Mouse (Mus musculus) heart, embryonic 13.5 days (tissue): ENCODE results near the gene Gtf3c2. TPM values are rescaled to one million over a fixed set of nuclear protein-coding genes. Genes with fewer than 3 reads are reported as not detected.

Experiments
- ATAC-seq: fragments of 200-750 bp; cut with Nextera tagmentation; 2 replicates; pipeline ENCODE4 v1.8.0; 2017; ENCODE audit warnings: moderate TSS enrichment; ENCODE audit not compliant: insufficient number of reproducible peaks, low FRiP score, low TSS enrichment; ENCODE audit errors: extremely low read depth
- H3K27ac ChIP-seq: fragments of 300-500 bp; sonication (generic); replicated peaks from 2 replicates; pipeline ENCODE4 v1.5.1; 2015; ENCODE audit warnings: moderate library complexity, mild to moderate bottlenecking, inconsistent platforms
- H3K27me3 ChIP-seq: fragments of 300-500 bp; sonication (generic); replicated peaks from 2 replicates; pipeline ENCODE4 v1.6.1; 2015; ENCODE audit warnings: mild to moderate bottlenecking, inconsistent platforms
- H3K36me3 ChIP-seq: fragments of 300-500 bp; sonication (generic); 2 replicates; pipeline ENCODE4 v1.6.1; 2015; ENCODE audit warnings: mild to moderate bottlenecking, inconsistent platforms
- H3K4me1 ChIP-seq: fragments of 300-500 bp; sonication (generic); 2 replicates; pipeline ENCODE4 v1.6.1; 2015; ENCODE audit warnings: inconsistent platforms
- H3K4me2 ChIP-seq: fragments of 300-500 bp; sonication (generic); 2 replicates; pipeline ENCODE4 v1.6.1; 2015; ENCODE audit warnings: inconsistent platforms, mild to moderate bottlenecking, moderate library complexity
- H3K4me3 ChIP-seq: fragments of 300-500 bp; sonication (generic); 2 replicates; pipeline ENCODE4 v1.5.1; 2015; ENCODE audit warnings: moderate library complexity, mild to moderate bottlenecking, inconsistent platforms
- H3K9ac ChIP-seq: fragments of 300-500 bp; sonication (generic); 2 replicates; pipeline ENCODE4 v1.6.1; 2015; ENCODE audit warnings: inconsistent platforms, mild to moderate bottlenecking, moderate library complexity
- H3K9me3 ChIP-seq: fragments of 300-500 bp; sonication (generic); 2 replicates; pipeline ENCODE4 v1.6.1; 2016; ENCODE audit warnings: inconsistent platforms
- WGBS: fragments of 180-500 bp; shearing (Covaris S2); methylation state at CpG from one replicate; pipeline ENCODE4 v1.1.7; 2015; ENCODE audit warnings: mixed read lengths; 5-methylcytosine and 5-hydroxymethylcytosine counted together
- polyA plus RNA-seq: library from polyadenylated mRNA; unstranded; fragments of >200 nt; fragmentation: Nextera tagmentation; extraction: Ambion mirVana; gene quantifications from 2 replicates; pipeline ENCODE4 v1.2.1, GENCODE M21; 2015

Gene Gtf3c2
- polyA plus RNA-seq, 1 experiment from 2014 or later = 45.3 TPM

GRCm38 (mm10) chr5:31196207-31196606 is 16.3 kb upstream of the Gtf3c2 start:
- peaks cover 68% of the 10 kb centered on the region for H3K36me3 ChIP-seq

GRCm38 (mm10) chr5:31195671-31196070 is 15.7 kb upstream of the Gtf3c2 start:
- 92% methylated on average over 4 of the region's 4 CpGs for WGBS
- Histone ChIP-seq H3K4me3 (no peak overlapping the region), H3K4me1 (peaks cover 31% of the 10 kb centered on the region), H3K27me3 (no peaks in the 10 kb centered on the region), H3K4me2 (no peak overlapping the region), H3K9ac (no peak overlapping the region), H3K36me3 (peaks cover 74% of the 10 kb centered on the region), H3K9me3 (peaks cover 4% of the 10 kb centered on the region), H3K27ac (no peak overlapping the region)
- ATAC-seq = no peak

More at GRCm38 (mm10) chr5:31196207-31196606, 16.3 kb upstream of the Gtf3c2 start:
- H3K9me3 ChIP-seq = peaks cover 4% of the 10 kb centered on the region
- no peak for ATAC-seq
- H3K4me2 ChIP-seq = no peak overlapping the region
- 89% methylated on average over 10 of the region's 10 CpGs for WGBS
- H3K9ac ChIP-seq = no peak overlapping the region
- peaks cover 35% of the 10 kb centered on the region for H3K4me1 ChIP-seq
- no peak overlapping the region for H3K27ac ChIP-seq
- no peaks in the 10 kb centered on the region for H3K27me3 ChIP-seq
- H3K4me3 ChIP-seq = no peak overlapping the region

DNA sequence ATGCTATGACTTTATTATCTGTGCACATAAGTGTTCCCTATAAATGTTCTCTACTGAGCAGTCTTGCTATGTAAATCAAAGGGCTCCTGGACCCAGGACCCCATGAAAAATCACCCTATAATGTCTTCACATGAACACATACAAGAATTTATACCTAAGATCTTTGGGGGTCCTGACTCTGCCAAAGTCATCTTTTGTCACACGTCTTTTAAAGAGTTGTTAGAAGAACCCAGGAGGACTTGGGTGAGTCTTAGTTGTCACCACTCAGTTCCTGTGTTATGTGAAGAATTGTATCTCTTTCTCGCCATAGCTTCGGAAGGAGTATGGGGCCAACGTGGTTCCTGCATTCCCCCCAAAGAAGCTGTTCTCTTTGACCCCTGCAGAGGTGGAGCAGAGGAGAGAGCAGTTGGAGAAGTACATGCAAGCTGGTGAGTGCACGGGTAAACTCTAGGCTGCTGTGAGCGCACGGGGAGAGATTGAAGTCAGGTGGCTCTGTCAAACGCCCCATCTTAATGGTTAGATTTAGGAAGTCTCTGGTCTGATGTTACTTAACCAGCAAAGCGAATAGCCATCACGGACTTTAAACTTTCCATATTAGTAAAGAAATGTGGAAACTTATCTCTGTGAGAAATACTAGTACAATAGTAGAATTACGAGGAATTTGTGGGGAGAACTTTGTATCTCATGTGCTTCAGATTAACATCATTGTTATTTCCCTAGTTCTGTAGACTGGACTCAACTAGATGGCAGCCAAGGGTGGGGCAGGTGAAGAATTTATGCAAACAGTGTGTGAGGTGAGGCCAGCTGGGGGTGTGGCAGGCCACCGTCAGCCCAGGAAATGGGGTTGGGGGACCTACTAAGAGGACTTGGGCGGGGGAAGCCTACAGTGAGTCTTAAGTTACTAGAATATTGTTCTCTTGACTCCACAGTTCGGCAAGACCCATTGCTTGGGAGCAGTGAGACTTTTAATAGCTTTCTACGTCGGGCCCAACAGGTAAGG is 14.8 kb upstream of the Gtf3c2 start:
- 88% methylated on average over 16 of the region's 16 CpGs for whole genome bisulfite sequencing
- H3K36me3 ChIP-seq = peaks cover 74% of the 10 kb centered on the region
- H3K27ac ChIP-seq = no peak overlapping the region
- no peaks in the 10 kb centered on the region for H3K27me3 ChIP-seq
- peaks cover 23% of the 10 kb centered on the region for H3K4me1 ChIP-seq
- ATAC-seq = no peak
- peak overlapping the region; percentile 94 for H3K9ac ChIP-seq
- H3K4me2 ChIP-seq = peak overlapping the region; percentile 80
- peak overlapping the region; percentile 75 for H3K4me3 ChIP-seq
- no peaks in the 10 kb centered on the region for H3K9me3 ChIP-seq

- Histone ChIP-seq H3K4me1 (peaks cover 23% of the 10 kb centered on the region), H3K36me3 (peaks cover 74% of the 10 kb centered on the region), H3K27me3 (no peaks in the 10 kb centered on the region), H3K9me3 (no peaks in the 10 kb centered on the region), H3K27ac (peak overlapping the region; percentile 83), H3K4me3 (peak overlapping the region; percentile 75), H3K9ac (peak overlapping the region; percentile 94), H3K4me2 (peak overlapping the region; percentile 80)
- 8% methylated on average over 25 of the region's 25 CpGs for WGBS
- ATAC-seq = no peak
Observed at GRCm38 (mm10) chr5:31193631-31194281, 13.8 kb upstream of the Gtf3c2 start.

GRCm38 (mm10) chr5:31192939-31193630 is 13.1 kb upstream of the Gtf3c2 start, which contains the start of the genes Snx17 and Eif2b4:
Snx17 (plus strand) TSS chr5:31193227.
Eif2b4 (minus strand) TSS chr5:31193430.
- no peaks in the 10 kb centered on the region for H3K27me3 ChIP-seq
- H3K27ac ChIP-seq = peak within 1 kb of the TSS; percentile 83
- WGBS = under 1% methylated on average over 48 of the region's 48 CpGs
- H3K9me3 ChIP-seq = no peaks in the 10 kb centered on the region
- peak; percentile 94 for ATAC-seq
- peaks cover 23% of the 10 kb centered on the region for H3K4me1 ChIP-seq
- H3K4me3 ChIP-seq = peak within 1 kb of the TSS; percentile 75
- peak within 1 kb of the TSS; percentile 80 for H3K4me2 ChIP-seq
- H3K36me3 ChIP-seq = peaks cover 74% of the 10 kb centered on the region
- peak within 1 kb of the TSS; percentile 94 for H3K9ac ChIP-seq

- Histone ChIP-seq H3K9me3 (no peaks in the 10 kb centered on the region), H3K4me3 (peak overlapping the region; percentile 75), H3K4me1 (peaks cover 23% of the 10 kb centered on the region), H3K9ac (peak overlapping the region; percentile 94), H3K36me3 (peaks cover 74% of the 10 kb centered on the region), H3K4me2 (peak overlapping the region; percentile 80), H3K27ac (peak overlapping the region; percentile 83), H3K27me3 (no peaks in the 10 kb centered on the region)
- 12% methylated on average over 42 of the region's 42 CpGs for WGBS
- ATAC-seq = peak; percentile 53
Observed at GRCm38 (mm10) chr5:31192045-31192938, 12.3 kb upstream of the Gtf3c2 start.

- ATAC-seq = no peak
- Histone ChIP-seq H3K27me3 (no peaks in the 10 kb centered on the region), H3K36me3 (peaks cover 64% of the 10 kb centered on the region), H3K9ac (no peak overlapping the region), H3K4me1 (peaks cover 23% of the 10 kb centered on the region), H3K9me3 (no peaks in the 10 kb centered on the region), H3K27ac (no peak overlapping the region), H3K4me2 (no peak overlapping the region), H3K4me3 (no peak overlapping the region)
- 85% methylated on average over 9 of the region's 9 CpGs for WGBS
Observed at GRCm38 (mm10) chr5:31190201-31190600, 10.3 kb upstream of the Gtf3c2 start.

DNA sequence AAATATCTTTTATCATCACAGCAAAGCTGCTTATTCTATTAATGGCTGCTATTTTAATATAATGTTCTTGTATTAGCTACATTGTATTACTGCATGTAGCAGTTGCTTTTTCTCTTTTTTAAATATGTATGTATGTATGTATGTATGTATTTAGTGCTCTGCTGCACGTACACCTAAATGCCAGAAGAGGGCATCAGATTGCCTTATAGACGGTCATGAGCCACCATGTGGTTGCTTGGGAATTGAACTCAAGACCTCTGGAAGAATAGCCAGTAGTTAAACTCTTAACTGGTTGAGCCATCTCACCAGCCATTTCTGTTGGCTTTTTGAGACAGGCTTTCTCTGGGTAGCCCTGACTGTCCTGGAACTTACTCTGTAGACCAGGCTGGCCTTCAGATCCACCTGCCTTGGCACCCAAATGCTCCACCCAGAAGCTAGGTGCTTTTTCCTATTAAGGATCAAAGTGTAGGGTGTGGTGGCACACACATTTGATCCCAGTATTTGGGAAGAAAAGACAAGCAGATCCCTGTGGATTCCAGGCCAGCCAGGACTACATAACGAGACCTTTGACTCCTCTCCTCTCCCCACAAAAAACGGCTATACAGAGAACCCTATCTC is 8.4 kb upstream of the Gtf3c2 start:
- no peaks in the 10 kb centered on the region for H3K27me3 ChIP-seq
- no peak overlapping the region for H3K4me3 ChIP-seq
- H3K36me3 ChIP-seq = peaks cover 55% of the 10 kb centered on the region
- no peak for ATAC-seq
- 73% methylated on average over 4 of the region's 4 CpGs for WGBS
- H3K27ac ChIP-seq = no peak overlapping the region
- no peak overlapping the region for H3K4me2 ChIP-seq
- H3K9ac ChIP-seq = no peak overlapping the region
- no peaks in the 10 kb centered on the region for H3K9me3 ChIP-seq
- peaks cover 12% of the 10 kb centered on the region for H3K4me1 ChIP-seq

DNA sequence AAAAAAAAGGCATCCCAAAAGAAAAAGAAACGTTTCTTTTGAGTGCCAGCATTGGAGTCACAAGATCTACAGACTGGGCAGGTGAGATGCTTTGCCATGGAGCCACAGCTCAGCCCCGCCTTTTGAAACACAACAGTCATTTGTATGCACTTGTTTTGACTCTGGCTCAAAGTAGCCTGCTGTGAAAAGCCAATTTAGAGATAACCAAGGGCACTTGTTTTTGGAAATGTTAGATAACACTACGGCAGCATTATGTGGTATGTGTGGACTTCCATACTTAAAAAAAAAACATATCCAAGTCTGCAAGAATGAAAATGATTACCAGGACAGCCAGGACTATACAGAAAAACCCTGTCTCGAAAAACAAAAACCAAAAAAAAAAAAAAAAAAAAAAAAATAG is 3.7 kb upstream of the Gtf3c2 start:
- 35% methylated on average over 4 of the region's 4 CpGs for WGBS
- Histone ChIP-seq H3K36me3 (peaks cover 25% of the 10 kb centered on the region), H3K9ac (no peak overlapping the region), H3K27ac (no peak overlapping the region), H3K27me3 (no peaks in the 10 kb centered on the region), H3K4me3 (no peak overlapping the region), H3K4me1 (peaks cover 10% of the 10 kb centered on the region), H3K4me2 (no peak overlapping the region), H3K9me3 (no peaks in the 10 kb centered on the region)
- ATAC-seq = no peak

DNA sequence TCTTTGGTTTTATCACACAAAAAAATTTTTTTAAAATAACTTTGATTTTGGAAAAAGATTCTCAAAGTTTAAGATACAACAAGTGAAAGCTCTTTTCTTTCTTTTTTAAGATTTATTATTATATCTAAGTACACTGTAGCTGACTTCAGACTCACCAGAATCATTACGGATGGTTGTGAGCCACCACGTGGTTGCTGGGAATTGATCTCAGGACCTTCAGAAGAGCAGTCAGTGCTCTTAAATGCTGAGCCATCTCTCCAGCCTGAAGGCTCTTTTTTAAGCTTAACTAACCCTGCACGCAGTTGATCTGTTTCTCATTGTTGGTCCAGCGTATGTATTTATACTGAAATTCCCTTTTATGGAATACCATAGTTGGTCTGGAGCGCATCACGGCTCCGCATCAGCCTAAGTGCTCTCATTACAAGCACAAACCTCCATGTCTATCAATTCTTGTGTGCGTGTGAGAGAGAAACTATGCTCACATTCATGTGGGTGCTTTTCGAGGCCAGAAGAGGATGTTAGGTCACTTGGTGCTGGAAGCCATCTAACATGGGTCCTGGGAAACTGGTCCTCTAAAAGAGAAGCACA is 1.3 kb upstream of the Gtf3c2 start:
- no peak for ATAC-seq
- H3K4me3 ChIP-seq = peak overlapping the region; percentile 84; the same call in 1 of the 2 replicates
- WGBS = 90% methylated on average over 9 of the region's 9 CpGs

More for the DNA sequence above, 1.3 kb upstream of the Gtf3c2 start:
- H3K4me2 ChIP-seq = peak overlapping the region; percentile 98
- H3K9me3 ChIP-seq = no peaks in the 10 kb centered on the region
- H3K9ac ChIP-seq = no peak overlapping the region
- H3K4me1 ChIP-seq = peaks cover 20% of the 10 kb centered on the region
- no peak overlapping the region for H3K27ac ChIP-seq
- no peaks in the 10 kb centered on the region for H3K27me3 ChIP-seq
- peaks cover 10% of the 10 kb centered on the region; the same call in 1 of the 2 replicates for H3K36me3 ChIP-seq
